Mouse (Mus musculus): ENCODE results near the gene Gnrhr. TPM values are rescaled to one million over a fixed set of nuclear protein-coding genes. Genes with fewer than 3 reads are reported as not detected.

The Gnrhr gene
- not detected in 2 replicates for polyA plus RNA-seq (2012; rRNA removed)

DNA sequence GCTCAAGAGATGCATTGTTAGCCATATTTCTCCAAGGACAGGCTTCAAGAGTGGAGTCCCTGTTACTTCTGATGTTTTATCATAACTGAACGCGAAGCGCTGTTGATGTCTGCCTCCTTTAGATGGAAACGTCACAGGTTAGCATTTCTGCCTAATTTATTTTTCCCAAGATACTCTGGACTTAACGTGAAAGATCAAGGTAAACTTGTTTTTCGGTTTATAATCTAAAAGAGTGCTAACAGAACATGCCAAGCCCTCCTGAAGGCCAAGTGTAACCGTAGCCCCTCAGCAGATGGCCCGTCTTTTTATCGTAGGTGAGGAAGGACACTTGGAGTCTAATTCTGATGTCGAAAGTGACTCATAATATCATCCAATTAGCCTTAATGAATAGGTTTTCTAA lies at the start of gene Gnrhr:
TSS of gene Gnrhr (minus strand) at position 101 of the 400 bp plus-strand sequence.

DNA sequence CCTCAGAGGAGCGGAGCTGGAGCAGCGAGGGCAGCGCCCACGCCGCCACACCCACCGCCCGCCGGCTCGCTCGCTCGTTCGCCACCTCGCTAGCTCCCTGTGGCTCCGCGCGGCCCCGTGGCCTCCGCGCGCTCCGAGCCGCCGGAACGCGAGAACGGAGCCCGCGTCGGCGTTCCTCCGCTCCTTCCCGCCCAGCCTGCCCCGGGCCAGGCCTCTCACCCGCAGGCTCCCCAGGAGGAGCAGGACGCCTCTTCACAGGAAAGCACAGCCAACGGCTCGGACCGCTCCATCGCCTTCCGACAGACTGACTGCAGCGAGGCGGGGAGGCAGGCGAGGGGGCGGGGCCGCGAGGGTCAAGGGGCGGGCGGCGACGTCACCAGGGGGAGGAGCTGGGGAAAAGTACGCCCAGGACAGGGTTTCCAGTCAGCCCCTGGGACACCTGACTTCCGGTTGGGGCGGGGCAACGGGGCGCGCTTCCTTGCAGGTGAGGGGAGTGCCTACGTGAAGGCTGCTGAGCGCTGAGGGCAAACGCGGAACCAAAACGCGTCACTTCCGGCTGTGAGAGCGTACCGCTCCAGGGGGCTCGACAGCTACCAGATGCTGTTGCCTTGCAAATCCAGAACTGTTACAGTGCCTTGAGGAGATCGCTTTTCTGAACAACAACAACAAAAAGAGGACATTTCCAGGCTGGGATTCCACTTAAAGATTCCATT lies 25.1 kb downstream of the Gnrhr start, which contains the start of gene Uba6:
TSS of gene Uba6 (minus strand) at position 355 of the 713 bp plus-strand sequence.

Other genes with a start within 250 kb of the Gnrhr start
- 1.1 and 1.3 TPM in 2 replicates for gene Cenpc1, start 132.3 kb downstream of the Gnrhr start, polyA plus RNA-seq (2012; rRNA removed)
- gene Stap1, start 126.2 kb downstream of the Gnrhr start, polyA plus RNA-seq (2012; rRNA removed), result not detected in 2 replicates
- 0.11 and 0.16 TPM in 2 replicates for gene Uba6, start 25.1 kb downstream of the Gnrhr start, polyA plus RNA-seq (2012; rRNA removed)
- not detected in 2 replicates for gene Tmprss11c, start 91.4 kb upstream of the Gnrhr start, polyA plus RNA-seq (2012; rRNA removed)
- 0.18 and 0.21 TPM in 2 replicates for gene Tmprss11d, start 175.5 kb upstream of the Gnrhr start, polyA plus RNA-seq (2012; rRNA removed)